Mouse (Mus musculus) neural tube, embryonic 12.5 days (tissue): ENCODE data around the gene Trim47. TPM values are rescaled to one million over a fixed set of nuclear protein-coding genes. Genes with fewer than 3 reads are reported as not detected.
"Not testable (repeated sequence)": the region's sequence is repeated elsewhere in the genome, so short reads cannot be mapped to it uniquely, and the experiment has no call there.

Experiments used
- ATAC-seq: fragments of 200-750 bp; cut with Nextera tagmentation; 2 replicates; pipeline ENCODE4 v1.8.0; 2017; ENCODE audit warnings: low read depth, mild to moderate bottlenecking, moderate TSS enrichment, moderate library complexity; ENCODE audit not compliant: low FRiP score
- H3K27ac ChIP-seq: fragments of 300-500 bp; sonication (generic); 2 replicates; pipeline ENCODE4 v1.5.1; 2016
- H3K27me3 ChIP-seq: fragments of 300-500 bp; sonication (generic); replicated peaks from 2 replicates; pipeline ENCODE4 v1.6.1; 2016; ENCODE audit warnings: mild to moderate bottlenecking
- H3K36me3 ChIP-seq: fragments of 300-500 bp; sonication (generic); 2 replicates; pipeline ENCODE4 v1.6.1; 2016; ENCODE audit warnings: mild to moderate bottlenecking
- H3K4me1 ChIP-seq: fragments of 300-500 bp; sonication (generic); 2 replicates; pipeline ENCODE4 v1.6.1; 2016
- H3K4me2 ChIP-seq: fragments of 300-500 bp; sonication (generic); replicated peaks from 2 replicates; pipeline ENCODE4 v1.6.1; 2016; ENCODE audit warnings: mild to moderate bottlenecking
- H3K4me3 ChIP-seq: fragments of 300-500 bp; sonication (generic); 2 replicates; pipeline ENCODE4 v1.5.1; 2016
- H3K9ac ChIP-seq: fragments of 300-500 bp; sonication (generic); 2 replicates; pipeline ENCODE4 v1.6.1; 2016; ENCODE audit warnings: mild to moderate bottlenecking
- H3K9me3 ChIP-seq: fragments of 300-500 bp; sonication (generic); 2 replicates; pipeline ENCODE4 v1.6.1; 2016; ENCODE audit warnings: mild to moderate bottlenecking
- WGBS: fragments of 180-500 bp; shearing (Covaris S2); methylation state at CpG from one replicate; pipeline ENCODE4 v1.1.7; 2016; 5-methylcytosine and 5-hydroxymethylcytosine counted together
- polyA plus RNA-seq: library from polyadenylated mRNA; unstranded; fragments of >200 nt; fragmentation: Nextera tagmentation; extraction: Ambion mirVana; gene quantifications from 2 replicates; pipeline ENCODE4 v1.2.1, GENCODE M21; 2016

Gene Trim47
- polyA plus RNA-seq, 1 experiment from 2014 or later: 3.7 TPM

DNA sequence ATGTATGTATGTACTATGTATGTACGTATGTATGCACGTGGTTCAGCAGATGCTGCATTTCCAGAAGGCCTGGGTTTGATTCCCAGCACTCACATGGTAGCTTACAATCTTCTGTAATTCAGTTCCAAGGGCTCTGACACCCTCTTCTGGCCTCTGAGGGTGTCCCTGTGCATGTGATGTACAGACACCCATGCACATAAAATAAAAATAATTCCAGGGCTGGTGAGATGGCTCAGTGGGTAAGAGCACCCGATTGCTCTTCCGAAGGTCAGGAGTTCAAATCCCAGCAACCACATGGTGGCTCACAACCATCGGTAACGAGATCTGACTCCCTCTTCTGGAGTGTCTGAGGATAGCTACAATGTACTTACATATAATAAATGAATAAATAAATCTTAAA is 34.1 kb downstream of the Trim47 start:
- 95% methylated on average over 6 of the region's 6 CpGs for WGBS
- H3K27me3 ChIP-seq, H3K9me3 ChIP-seq, ATAC-seq, H3K36me3 ChIP-seq, H3K27ac ChIP-seq, H3K4me3 ChIP-seq, H3K4me2 ChIP-seq, H3K9ac ChIP-seq, H3K4me1 ChIP-seq: not testable (repeated sequence)

DNA sequence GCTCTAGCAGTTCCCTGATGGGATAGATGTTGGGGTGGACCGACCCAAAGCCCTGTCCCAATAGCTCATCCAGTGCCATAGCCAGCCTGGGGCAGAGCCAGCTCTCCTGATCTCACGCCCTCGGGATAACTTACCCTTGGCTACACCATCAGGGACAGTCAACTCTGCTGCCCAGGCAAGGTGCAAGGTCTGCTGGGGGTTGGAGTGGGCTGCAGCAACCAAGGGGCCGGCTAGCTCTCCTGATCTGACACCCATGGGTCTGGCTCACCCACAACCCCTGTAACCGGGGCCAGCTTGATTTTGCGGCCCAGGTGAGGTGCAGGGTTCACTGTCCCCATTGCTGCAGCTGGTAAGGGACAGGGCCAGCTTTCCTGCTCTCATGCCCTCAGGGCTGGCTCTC is 35.4 kb downstream of the Trim47 start:
- Histone ChIP-seq H3K4me2 (no peak overlapping the region), H3K36me3 (no peaks in the 10 kb centered on the region), H3K27me3 (no peaks in the 10 kb centered on the region), H3K27ac (no peak overlapping the region), H3K4me1 (0 out of 2 replicates have a peak, but pooled peaks cover 6% of the 10 kb centered on the region), H3K9ac (no peak overlapping the region), H3K9me3 (no peaks in the 10 kb centered on the region), H3K4me3 (no peak overlapping the region)
- 89% methylated on average over 6 of the region's 6 CpGs for WGBS
- ATAC-seq: no peak

DNA sequence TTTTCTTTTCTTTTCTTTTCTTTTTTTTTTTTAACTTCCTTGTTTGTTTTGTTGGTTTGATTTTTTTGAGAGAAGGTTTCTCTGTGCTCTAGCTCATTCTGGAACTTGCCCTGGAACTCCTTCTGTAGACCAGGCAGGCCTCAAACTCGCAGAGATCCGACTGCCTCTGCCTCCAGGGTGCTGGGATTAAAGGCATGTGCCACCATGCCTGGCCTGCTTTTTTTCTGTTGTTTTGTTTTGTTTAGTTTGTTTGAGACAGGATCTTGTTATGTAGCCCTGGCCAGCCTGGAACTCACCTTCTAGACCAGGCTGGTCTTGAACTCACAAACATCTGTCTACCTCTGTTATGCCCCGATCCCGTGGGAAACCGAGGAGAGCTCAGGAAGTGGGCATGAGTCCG is 37.5 kb downstream of the Trim47 start:
- Histone ChIP-seq H3K27me3 (no peaks in the 10 kb centered on the region), H3K4me2 (no peak overlapping the region), H3K36me3 (no peaks in the 10 kb centered on the region), H3K4me1 (peaks cover 18% of the 10 kb centered on the region), H3K9ac (no peak overlapping the region), H3K9me3 (no peaks in the 10 kb centered on the region), H3K27ac (no peak overlapping the region), H3K4me3 (no peak overlapping the region)
- no peak for ATAC-seq
- WGBS: 90% methylated on average over 6 of the region's 6 CpGs

DNA sequence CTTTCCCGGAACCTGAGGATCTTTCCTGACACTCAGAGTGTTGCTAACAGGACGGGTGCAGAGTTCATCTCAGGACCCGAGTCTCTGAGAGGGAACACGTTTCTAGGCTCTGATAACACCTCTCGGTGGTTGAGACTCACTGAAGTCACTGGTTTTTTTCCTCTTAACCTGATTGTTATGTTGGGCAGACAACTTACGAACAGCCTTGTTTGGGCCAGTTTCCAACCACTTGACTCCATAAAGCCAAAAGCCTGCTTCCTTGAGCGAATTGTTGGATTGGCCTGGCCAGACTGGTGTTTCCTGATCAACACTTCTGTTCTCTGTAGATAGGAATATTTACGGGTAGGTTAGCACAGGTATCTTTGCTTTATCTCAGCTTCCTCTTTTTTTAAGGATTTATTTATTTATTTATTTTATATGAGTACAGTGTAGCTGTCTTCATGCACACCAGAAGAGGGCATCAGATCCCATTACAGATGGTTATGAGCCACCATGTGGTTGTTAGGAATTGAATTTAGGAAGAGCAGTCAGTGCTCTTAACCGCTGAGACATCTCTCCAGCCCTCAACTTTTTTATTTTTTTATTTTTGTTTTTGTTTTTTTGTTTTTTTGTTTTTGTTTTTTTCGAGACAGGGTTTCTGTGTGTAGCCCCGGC is 38.1 kb downstream of the Trim47 start:
- H3K27me3 ChIP-seq: no peaks in the 10 kb centered on the region
- no peak overlapping the region for H3K9ac ChIP-seq
- peaks cover 3% of the 10 kb centered on the region for H3K36me3 ChIP-seq
- no peak overlapping the region for H3K27ac ChIP-seq
- WGBS: 88% methylated on average over 11 of the region's 11 CpGs
- no peak for ATAC-seq
- H3K4me2 ChIP-seq: no peak overlapping the region
- no peak overlapping the region for H3K4me3 ChIP-seq
- peaks cover 18% of the 10 kb centered on the region for H3K4me1 ChIP-seq
- no peaks in the 10 kb centered on the region for H3K9me3 ChIP-seq

DNA sequence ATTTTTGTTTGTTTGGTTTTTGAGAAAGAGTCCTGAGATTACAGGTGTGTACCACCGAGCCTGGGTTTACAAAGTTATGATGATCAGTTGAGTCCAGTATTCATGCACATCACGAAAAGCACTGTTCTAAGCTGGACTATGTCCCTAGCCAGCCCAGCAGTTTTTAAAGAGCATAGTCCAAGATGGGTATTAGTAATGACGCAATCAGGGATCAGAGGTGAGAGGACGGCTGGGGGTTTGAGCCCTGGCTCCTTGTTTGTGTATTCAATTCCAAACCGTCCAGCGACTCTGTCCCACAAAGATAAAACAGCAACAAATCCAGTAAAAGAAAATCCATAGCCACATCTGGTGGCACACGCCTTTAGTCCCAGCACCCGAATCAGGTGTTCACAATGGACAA is 38.8 kb downstream of the Trim47 start:
- H3K9ac ChIP-seq: no peak overlapping the region

DNA sequence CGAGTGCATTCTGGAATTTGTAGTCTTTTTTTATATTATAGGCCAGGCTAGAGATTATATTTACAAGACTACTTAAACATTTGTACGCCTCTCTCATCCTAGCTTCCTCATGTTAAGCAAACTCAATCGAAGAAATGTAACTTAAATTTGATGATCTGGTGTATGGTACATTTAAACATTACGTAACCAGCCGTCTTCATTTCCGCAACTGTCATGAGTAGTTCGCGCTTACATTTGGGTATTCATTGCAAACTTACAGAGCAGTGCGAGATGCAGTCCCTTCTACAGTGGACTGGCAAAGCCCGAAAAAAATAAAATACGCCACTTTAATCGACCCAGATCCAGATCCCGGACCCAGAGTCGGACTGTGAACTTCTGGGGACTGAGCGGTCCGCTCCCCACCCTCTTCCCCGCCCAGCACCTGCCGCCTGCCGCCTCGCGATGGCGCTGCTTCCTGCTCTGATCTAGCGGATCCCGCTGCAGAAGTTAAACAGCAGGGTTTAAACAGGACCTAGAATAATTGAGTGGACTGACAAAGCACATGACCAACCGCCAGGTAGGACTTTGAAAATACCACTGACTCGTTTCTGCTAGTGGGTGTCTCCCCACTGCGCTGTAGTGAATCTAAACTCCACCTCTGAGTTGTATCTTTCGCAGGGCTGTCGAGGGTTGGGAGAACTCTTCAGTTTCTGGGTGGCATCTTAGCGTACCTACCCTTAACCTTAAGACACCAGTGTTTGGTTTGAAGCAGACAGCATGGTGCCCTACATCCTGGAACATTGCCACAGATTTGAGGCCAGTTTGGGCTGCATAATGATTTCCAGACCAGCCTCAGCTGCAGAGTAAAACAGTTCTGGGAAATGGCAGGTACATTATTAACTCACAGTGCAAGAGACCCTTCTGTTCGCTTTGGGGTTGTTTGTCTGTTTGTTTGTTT is 39.5 kb downstream of the Trim47 start:
- Histone ChIP-seq H3K4me2 (peak overlapping the region; percentile 63), H3K4me1 (peaks cover 18% of the 10 kb centered on the region), H3K36me3 (peaks cover 15% of the 10 kb centered on the region), H3K9me3 (no peaks in the 10 kb centered on the region), H3K9ac (peak overlapping the region; percentile 51), H3K27ac (no peak overlapping the region), H3K27me3 (no peaks in the 10 kb centered on the region), H3K4me3 (peak overlapping the region; percentile 42)
- ATAC-seq: peak; percentile 84
- WGBS: 5% methylated on average over 31 of the region's 31 CpGs

More for the DNA sequence above, 38.8 kb downstream of the Trim47 start:
- WGBS: 90% methylated on average over 8 of the region's 8 CpGs
- no peak for ATAC-seq
- Histone ChIP-seq H3K4me3 (no peak overlapping the region), H3K9me3 (no peaks in the 10 kb centered on the region), H3K4me2 (peak overlapping the region; percentile 63), H3K36me3 (peaks cover 10% of the 10 kb centered on the region), H3K27me3 (no peaks in the 10 kb centered on the region), H3K4me1 (peaks cover 18% of the 10 kb centered on the region), H3K27ac (no peak overlapping the region)

DNA sequence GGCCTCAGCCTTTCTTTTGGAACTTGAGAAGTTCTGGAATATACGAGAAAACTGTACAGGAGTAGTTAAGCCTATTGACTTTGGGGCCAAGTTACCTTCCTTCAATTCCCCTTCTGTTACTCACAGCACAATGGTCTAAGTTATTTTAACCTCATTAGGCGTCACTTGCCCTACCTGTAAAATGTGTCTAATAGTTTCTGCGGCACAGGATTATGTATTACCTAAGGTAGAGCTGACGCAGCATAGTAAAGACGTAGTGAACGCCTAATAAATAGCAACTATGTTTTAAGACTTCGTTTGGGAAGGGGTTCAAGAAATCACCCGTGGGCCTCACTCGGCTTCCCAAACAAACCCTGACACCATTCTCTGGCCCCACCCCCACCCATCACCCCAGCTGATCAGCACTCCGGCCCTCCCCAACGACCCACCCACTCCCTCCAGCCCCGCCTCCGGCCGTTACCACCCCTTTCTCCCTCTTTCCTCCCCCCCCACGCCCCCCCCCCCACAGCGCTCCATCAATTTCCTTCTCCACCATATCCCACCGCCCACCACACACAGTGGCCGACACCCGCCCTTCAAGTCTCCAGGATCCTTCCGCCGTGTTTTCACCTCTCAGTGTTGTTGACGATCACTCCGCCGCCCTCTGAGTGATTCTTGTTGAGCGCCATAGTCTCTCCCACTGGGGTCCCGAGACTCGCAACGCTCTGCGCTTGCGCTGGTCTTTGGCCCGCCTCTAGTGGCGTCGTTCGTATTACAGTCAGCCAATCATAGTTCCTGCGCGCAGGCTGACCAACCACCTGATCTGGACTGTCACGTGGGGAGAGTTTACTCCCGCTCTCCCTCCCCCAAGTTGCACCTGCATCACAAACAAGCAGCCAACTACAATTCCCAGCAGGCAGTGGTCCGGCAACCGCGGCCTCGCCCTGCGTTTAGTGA is 40.5 kb downstream of the Trim47 start, which contains the start of gene Wbp2:
TSS of gene Wbp2 (minus strand) at position 738 of the 936 bp plus-strand sequence.
- H3K4me1 ChIP-seq: peaks cover 18% of the 10 kb centered on the region
- peaks cover 25% of the 10 kb centered on the region for H3K36me3 ChIP-seq
- no peaks in the 10 kb centered on the region for H3K9me3 ChIP-seq
- ATAC-seq: peak; percentile 97
- H3K27me3 ChIP-seq: no peaks in the 10 kb centered on the region
- peak within 1 kb of the TSS; percentile 63 for H3K4me2 ChIP-seq
- H3K27ac ChIP-seq: peak within 1 kb of the TSS; percentile 39; the same call in 1 of the 2 replicates
- H3K4me3 ChIP-seq: peak within 1 kb of the TSS; percentile 42
- 6% methylated on average over 42 of the region's 43 CpGs for WGBS
- peak within 1 kb of the TSS; percentile 51 for H3K9ac ChIP-seq

DNA sequence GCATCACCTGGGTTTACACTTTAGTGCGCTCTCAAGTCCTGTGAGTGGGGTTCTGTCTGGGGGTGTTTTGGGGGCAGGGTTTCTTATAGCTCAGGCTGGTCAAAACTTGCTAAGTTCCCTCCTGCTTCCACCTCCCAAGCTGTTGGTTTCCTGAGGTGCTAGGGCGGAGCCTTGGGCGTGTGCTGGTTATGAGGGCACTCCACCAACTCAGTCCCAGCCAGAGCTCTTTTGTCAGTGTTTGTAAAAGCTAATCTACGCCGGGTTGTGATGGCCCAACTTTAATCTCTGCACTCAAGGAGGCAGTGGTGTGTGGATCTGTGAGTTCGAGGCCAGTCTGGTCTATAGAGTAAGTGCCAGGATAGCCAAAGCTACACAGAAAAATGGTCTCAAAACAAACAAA is 42.8 kb downstream of the Trim47 start:
- no peak for ATAC-seq
- 93% methylated on average over 6 of the region's 6 CpGs for WGBS
- peaks cover 20% of the 10 kb centered on the region for H3K4me1 ChIP-seq
- H3K27ac ChIP-seq: no peak overlapping the region
- H3K9ac ChIP-seq: no peak overlapping the region
- H3K9me3 ChIP-seq: no peaks in the 10 kb centered on the region
- peaks cover 48% of the 10 kb centered on the region for H3K36me3 ChIP-seq
- no peak overlapping the region for H3K4me3 ChIP-seq
- no peaks in the 10 kb centered on the region for H3K27me3 ChIP-seq
- H3K4me2 ChIP-seq: no peak overlapping the region

DNA sequence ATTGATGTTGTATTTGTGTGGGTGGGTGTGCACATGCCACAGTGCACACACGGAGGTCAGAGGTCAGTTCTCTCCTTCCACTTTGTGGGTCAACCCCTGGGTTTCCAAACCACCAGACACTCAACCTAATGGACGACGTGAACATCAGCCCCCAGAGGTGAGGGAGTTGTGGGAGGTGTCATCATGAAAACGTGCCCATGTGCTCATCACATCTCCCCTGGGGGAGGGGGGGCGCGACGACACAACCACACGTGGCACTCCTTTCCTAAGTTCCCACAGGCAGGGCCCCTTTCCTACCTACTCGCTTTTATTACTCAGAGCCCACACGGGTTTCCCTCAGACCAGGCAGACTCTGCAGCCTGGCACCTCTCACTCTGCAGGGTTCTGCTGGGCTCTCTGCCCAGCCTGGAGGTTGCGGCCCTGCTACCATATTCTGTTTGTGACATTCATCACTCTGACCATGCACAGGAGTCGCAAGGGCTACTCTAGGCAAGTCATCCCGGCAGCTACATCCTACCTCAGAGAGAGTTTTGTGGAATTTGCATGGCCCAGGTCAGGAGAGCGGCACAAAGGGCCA is 43.8 kb downstream of the Trim47 start:
- H3K4me3 ChIP-seq: no peak overlapping the region
- no peak overlapping the region for H3K4me2 ChIP-seq
- peaks cover 28% of the 10 kb centered on the region for H3K4me1 ChIP-seq
- no peaks in the 10 kb centered on the region for H3K27me3 ChIP-seq
- no peak overlapping the region for H3K27ac ChIP-seq
- peaks cover 52% of the 10 kb centered on the region for H3K36me3 ChIP-seq
- H3K9me3 ChIP-seq: no peaks in the 10 kb centered on the region
- whole genome bisulfite sequencing: 91% methylated on average over 14 of the region's 14 CpGs
- ATAC-seq: no peak
- no peak overlapping the region for H3K9ac ChIP-seq

DNA sequence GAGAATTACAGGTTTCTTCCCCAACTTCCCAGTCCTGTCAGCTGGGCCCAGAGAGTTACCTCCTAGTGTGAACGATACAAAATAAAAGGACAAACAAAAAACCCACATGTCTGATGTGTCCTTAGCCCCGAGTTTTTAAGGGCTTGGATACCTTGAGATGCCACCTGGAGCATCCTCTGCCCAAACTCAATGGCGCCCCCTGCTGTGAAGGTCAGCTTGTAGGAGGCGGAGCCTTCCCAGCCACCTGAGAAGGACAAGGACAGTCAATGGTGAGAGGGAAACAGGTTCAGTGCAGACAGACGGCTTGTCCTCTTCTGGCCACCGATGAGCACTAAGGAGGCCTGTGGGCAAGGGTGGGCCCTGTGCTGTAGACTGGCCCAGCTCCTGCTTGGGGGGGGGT is 45.9 kb downstream of the Trim47 start:
- no peaks in the 10 kb centered on the region for H3K9me3 ChIP-seq
- no peak for ATAC-seq
- WGBS: 72% methylated on average over 6 of the region's 6 CpGs
- no peak overlapping the region for H3K4me3 ChIP-seq
- H3K27me3 ChIP-seq: no peaks in the 10 kb centered on the region
- peaks cover 29% of the 10 kb centered on the region for H3K4me1 ChIP-seq
- no peak overlapping the region for H3K9ac ChIP-seq
- peaks cover 52% of the 10 kb centered on the region for H3K36me3 ChIP-seq
- no peak overlapping the region for H3K27ac ChIP-seq
- no peak overlapping the region for H3K4me2 ChIP-seq

DNA sequence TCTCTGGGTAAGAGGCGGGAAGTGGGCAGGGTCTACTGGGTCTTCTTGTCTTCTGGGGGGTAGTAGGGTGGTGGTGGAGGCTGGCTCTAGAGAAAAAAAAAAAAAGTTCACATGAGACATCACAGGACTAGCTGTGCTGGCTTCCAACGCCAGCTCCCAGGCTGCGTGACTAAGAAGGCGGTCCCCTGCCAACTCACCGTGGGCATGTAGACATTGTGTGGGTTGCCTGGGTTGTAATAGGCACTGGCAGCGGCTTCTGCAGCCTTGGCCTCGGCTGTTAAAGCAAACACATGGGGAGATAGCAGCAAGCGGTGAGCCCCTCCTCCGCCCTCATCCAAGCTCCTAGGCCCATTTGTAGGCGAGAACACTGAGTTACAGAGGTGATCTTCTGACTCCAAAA is 47.5 kb downstream of the Trim47 start:
- Histone ChIP-seq H3K4me3 (no peak overlapping the region), H3K27ac (no peak overlapping the region), H3K9ac (no peak overlapping the region), H3K27me3 (no peaks in the 10 kb centered on the region), H3K4me2 (no peak overlapping the region), H3K36me3 (peaks cover 52% of the 10 kb centered on the region), H3K9me3 (no peaks in the 10 kb centered on the region), H3K4me1 (peaks cover 20% of the 10 kb centered on the region)
- 75% methylated on average over 10 of the region's 10 CpGs for WGBS
- ATAC-seq: no peak
